Mouse (Mus musculus) layer of hippocampus, adult 11-12 months (tissue): Measurements from ENCODE around the gene Slc25a34.
A peak's percentile ranks its signal among the peaks of the same experiment; 100 is the strongest.

Experiments
- DNase-seq: peaks from one replicate; pipeline ENCODE4 v3.0.0; 2022; ENCODE audit warnings: low spot score

Gene Slc25a34

DNA sequence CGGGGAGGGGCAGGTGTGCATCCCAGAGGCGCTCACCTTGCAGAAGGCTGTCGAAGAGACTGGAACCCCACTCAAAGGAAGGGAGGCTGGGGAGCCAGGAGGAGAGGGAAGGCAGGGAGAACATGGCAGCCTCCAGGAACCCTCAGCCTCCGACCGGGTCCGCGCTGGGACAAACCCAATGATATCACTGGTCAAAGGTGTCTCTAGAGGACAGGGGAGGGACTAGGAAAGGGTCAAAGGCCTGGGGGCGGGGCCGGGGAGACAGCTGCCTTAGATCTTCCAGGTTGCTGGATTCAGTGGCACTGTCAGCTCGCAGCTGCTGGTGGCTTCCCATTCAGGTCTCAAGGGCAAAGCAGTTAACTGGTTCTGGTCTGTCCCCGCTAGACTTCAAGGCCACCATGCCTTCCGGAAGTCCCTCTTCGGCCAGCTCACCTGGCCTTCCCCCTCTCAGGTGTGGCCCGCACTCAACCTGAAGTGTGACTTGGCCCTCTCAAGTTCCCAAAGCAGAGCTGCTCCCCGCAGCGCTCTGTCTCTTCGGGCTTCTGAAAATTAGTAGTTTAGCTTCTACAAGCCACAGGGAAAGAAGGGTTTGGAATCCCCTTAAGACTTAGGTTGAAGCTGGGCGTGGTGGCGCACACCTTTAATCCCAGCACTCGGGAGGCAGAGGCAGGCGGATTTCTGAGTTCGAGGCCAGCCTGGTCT, 5.6 kb downstream of the Slc25a34 start:
- DNase-seq: no peak

DNA sequence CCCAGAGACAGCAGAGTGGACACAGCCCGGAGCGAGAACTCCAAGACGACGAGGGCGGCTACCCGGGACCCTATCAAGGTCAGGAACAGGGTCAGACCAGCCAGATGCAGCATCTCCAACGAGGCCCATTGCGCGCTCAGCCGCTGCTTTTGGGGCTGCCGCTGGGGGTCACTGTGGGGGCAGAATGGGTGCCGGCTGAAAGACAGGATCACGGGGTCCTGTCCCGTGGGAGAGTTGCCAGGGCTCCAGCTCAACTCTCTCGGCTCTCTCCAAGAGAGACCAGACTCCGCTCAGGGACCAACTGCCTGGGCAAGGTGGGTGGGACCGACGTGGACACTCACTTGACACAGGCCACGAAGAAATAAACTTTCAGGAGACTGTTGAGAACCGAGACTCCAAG, 6.3 kb downstream of the Slc25a34 start:
- DNase-seq: peak; percentile 75

DNA sequence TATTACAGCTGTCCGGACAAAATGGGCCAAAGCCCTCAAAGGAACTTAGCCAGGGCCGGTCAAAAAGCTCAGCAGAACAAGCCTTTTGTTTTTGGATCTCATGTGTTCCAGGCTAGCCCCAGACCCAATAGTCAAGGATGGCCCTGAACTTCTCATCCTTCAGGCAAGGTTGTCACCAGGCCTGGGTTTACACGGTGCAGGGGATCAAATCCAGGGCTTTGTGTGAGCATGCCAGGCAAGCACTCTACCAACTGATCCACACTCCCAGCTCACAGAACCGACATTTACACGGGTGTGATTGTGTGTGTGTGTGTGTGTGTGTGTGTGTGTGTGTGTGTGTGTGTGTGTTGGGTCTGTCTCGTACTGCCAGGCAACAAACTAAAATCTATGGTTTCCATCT, 6.8 kb downstream of the Slc25a34 start:
- DNase-seq: no peak

DNA sequence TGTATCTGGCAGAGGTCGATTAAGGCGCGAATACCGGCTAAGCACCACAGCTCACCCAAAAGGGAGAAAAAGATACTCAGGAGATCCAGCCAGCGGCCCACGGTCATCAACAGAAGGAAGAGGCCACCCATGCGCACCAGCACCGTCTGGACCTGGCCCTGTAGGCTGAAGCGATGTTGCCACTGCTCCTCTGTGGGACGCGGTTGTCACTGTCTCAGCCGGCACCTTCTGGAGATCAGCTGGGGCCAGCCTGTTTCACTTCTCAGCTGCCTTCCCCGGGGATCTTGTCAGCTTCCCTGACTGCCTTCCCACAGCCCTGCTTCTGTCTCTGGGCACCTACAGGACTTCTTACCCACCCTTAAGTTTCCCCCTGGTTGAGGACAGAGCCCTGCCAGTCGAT, 8.7 kb downstream of the Slc25a34 start:
- DNase-seq: no peak

DNA sequence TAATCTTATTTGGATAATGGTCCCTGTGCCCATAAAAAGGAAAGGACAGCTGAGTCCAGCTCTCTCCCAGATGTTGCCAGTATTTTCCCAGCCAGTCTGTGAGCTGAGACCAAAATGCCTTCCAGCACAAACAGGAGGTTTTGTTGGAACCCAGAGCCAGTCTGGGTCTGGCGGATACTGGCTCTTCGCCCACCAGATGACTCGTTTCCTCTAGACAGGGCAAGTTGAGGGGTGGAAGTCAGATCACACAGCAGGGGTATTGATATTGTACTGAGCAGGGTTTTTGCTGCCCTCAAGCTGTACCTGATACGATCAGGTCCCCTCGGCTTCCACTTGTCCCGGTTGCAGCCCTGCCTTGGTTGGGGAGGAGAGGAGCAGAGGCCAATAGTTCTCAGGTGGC, 14.1 kb downstream of the Slc25a34 start:
- DNase-seq: no peak

DNA sequence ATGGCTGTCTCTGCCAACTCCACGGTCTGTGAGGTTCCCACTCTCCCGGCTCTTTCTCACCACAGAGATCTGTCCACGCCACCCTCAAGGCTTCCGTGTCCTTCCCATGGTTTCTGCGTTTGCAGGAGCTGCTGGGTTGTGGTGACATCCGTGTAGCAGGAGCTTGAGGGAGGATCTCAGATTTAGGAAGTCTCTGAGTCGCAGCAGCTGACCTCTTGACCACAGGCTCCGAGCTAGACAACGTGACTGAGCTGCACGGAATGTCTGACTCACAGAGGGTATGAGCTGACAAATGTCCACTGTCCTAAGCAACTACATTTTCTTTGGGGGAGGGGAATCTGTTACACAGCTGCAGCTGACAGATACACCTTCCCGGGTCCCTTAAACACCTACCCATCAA, 17.8 kb downstream of the Slc25a34 start, which contains the start of gene Fblim1:
Gene Fblim1, minus strand, starts transcription at position 236 of the 400 bp plus-strand sequence.
- DNase-seq: no peak

DNA sequence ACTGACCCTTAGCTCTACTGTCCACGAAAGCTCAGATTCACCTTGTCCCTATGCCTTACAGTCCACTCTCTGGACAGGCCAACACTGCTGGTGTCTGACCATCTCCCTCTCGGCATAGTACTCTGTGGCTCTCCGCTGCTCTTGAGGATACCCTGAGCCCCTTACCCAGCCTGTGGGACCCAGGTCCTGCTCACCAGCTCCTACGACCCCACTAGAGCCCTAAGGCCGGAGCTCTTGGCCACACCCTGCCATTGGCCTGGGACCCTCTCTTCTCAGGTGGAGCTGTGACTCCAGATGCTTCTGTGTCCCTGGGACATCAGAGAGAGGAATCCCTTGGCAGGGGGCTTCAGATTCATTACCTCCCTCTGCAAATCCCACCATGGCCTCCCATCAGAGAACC, 18.2 kb downstream of the Slc25a34 start:
- no peak for DNase-seq

DNA sequence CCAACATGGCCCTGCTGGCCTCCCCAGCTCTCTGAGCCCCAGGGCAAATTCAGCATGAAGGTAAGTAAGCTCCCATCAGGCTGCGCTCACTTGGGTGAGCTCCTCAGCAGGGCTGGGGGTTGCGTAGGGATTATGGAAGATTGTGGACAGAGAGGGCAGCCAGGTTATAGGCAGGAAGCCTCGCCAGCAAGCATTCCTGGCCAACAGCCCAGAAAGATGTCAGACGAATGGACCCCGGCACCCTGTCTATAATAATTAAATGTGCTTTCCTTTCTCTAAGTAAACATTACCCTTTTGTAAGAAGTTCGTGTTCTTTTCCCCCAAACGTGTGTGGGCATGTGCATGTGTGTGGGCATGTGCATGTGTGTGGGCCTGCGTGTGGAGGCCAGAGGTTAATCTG, 19.1 kb downstream of the Slc25a34 start:
- no peak for DNase-seq

DNA sequence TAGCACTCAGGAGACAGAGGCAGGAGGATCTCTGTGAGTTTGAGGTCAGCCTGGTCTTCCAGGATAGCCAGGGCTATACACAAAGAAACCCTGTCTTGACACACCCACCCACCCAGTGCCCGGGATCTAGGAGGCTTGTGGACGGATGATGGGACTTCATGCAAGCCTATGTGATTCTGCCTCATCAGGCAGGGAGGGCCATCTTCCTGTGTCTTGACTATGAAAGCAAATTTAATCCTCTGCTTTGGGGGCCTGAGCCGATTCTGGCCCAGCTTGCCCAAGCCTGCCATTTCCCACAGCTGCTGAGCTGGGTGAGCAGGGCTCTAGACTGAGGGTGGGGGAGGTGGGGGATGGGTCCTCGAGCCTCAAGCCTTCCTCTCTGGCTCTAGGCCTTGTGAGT, 19.7 kb downstream of the Slc25a34 start:
- DNase-seq: no peak

DNA sequence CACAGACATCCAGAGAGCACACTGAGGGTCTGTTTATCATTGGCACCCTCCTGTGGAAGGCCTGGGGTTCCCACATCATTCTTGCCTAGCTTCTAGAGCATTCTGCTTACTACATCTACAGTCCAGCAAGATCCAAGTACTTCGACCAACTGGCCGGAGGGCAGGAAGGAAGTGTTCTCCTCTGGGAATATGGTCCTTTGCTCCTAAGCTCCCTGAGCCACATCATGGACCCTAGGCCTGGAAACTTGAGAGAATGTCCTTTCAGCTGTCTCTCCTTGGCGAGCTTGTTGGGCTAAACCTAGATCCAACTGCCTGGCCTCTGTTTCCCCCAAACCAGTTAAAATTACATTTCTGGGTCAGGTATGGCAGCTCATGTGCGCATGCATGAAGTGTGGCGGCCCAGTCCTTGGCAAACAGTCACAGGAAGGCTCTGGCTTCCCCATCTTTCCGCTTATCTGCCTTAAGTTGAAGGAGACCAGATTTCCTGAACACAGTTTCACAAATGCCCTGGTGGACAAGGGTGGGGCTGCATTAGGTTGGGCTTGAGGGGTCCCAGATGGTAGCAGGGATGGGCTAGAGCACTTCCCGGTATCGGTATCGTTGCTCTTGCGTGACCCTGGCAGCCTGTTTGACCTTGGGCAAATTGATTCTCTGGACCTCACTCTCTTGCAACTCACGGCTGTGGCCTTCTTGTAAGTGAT, 20.9 kb downstream of the Slc25a34 start:
- no peak for DNase-seq

DNA sequence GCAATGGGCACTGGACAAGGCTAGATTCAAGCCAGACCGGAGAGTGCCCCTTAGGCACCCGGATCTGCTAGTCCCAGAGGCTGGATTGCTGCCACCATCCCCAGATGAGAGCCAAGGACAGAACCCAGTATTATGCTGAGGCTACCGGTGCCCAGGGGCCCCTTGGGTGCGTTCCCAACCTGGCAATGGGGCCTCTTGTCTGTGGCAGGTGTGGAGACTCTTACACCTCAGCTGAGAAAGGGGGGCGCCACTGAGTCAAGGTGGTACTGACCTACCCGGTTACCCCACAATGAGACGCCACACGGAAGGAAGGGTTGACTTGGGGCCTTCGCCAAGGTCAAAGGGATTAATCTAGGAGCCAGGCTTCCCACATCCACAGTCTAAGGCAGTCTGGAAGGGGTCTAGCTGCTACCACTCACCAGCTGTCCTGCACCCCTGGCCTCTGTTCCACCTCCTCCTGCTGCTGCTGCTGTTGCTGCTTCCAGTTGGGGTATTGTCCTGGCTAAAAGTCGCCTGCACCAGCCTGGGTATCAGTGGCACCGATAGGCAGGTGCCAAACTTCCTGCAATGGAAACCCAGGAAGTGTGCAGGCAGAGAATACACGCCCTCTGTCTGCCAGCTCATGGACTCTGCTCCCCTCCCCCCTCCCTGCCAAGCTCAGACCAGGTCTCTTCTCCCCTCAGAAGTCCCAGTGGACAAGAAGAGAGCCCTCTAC, 22.3 kb downstream of the Slc25a34 start:
- DNase-seq: no peak

DNA sequence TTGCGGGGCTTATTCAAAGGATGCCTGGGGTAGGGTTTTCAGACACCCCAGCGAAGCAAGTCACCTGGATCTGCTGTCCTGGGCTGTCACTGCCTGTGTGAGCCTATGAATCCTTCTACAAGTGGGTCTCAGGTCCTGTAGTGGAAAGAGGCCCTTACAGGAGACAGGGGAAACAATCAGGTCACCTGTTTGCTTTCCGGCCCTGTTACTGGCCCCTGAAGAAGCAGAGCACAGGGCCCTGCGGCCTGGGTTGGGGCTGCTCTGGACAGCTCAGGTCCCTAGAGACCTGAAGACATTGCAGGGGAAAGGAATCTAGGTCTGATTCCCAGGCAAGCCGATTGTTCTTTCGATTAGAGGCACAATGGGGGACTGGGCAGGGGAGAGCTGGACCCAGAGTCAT, 23.3 kb downstream of the Slc25a34 start:
- DNase-seq: no peak

DNA sequence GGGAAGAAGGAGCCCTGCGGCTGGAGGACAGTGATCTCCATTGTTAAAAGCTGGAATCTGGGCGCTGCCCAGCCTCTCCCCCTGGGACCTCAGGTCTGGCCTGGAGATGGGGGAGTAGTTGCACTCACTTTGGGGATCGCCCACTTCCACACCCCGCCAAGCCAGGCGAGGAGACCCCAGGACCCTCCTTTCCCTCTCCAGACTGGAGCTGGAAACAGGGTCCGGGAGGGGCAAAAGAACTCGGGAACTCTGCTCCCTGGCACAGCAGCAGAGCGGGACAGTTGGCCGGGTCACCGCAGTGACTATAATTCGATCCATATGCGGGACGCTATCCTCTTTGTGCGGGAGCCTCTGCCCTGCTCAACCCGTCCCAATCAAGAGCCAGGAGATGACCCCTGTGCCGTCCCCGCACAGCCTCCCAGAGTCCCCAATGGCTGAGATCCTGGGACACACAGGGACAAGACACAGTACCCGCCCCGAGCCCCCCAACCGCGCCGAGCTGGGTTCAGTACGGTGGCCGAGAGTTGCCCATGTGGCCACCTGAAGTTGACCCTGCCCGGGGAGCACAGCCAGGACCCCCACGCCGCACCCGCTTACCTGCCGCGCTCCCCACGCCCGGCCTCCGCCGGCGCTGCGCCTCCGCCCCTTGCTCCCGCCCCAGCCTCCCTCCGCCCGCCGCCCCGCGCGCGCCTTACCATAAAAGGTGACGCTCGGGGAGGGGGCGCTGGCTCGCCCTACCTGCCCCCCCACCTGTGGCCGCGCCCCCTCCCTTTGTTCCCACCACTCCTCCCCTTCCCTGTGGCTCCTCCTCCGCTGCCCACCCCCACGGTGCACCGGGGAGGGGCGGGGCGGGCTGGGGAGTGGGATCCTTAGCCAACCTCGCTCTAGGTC, 24.1 kb downstream of the Slc25a34 start:
- DNase-seq: no peak

DNA sequence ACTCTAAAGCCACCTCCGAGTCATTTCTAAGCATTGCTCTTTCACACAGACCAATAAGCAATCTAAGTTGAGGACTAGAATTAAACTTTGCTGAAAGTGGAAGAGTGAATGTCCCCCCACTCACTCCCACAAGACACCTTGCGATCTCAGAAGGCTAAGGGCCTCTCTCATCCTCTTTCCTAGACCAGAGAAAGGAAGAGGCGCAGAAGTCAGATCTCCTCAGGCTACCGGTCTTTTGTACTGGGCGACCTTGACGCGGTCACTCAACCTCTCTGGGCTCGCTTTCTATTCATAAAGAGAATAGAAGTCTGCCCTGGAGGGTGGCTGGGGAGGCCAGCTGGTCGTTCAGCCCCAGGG, 24.7 kb downstream of the Slc25a34 start:
- DNase-seq: no peak

DNA sequence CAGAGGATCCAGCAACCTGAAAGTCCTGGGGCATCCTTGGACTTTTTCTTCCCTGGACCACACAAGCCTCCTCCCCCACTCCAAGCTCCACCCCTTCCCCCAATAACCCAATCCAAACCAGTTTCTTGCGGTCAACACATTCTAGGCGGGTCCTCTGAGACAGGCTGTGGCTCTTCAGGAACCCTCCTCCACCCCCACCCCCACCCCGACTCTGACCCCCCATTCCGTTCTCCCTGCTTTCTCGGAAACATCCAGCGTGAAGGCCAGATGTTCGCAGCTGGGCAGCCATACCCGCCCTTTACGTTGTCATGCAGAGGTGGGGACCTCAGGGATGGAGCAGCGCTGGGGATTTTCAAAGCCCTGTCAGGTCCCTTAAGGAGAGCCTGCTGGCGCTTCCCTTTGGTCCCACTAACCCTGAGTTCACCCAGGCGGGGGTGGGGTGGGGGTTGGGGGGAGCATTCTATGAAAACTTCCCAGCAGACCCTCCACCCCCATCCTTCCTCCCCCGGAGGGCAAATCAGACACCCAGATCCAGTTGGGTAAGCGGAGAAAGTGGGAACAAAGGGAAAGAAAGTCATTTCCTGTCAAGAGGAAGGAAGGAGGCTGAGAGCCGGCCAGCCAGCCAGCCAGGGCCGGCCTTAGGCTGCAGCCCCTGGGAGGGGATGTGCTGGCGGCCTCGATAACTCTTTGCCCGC, 25.3 kb downstream of the Slc25a34 start:
- DNase-seq: no peak

DNA sequence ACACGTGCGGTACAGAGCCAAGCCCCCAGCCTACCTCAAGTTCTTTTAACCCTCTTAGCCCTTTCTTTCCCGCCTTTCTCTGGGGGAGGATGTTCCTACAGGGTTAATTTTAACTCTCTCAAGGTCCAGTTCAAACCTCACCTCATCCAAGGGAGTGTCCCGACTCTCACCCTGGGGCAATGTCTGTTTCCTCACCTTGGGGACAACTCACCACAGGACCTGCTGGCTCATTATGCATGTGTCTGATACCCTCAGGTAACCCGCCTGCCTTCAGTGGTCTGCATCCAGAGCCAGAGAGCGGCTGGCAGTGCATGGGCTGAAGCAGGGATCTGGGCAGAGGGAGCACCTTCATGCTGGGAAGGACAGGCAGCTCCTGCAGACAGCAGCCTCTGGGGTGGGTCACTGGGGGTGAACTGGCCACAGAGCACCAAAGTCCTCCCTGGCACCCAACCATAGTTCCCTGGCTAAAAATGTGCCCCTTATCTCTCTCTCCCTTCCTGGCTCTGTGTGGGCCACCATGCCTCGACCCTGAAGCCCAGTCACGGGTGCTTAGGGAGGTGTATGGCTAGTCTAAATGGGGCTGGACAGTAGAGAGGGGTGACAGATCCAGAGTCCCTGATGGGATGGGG, 26.8 kb downstream of the Slc25a34 start:
- no peak for DNase-seq

DNA sequence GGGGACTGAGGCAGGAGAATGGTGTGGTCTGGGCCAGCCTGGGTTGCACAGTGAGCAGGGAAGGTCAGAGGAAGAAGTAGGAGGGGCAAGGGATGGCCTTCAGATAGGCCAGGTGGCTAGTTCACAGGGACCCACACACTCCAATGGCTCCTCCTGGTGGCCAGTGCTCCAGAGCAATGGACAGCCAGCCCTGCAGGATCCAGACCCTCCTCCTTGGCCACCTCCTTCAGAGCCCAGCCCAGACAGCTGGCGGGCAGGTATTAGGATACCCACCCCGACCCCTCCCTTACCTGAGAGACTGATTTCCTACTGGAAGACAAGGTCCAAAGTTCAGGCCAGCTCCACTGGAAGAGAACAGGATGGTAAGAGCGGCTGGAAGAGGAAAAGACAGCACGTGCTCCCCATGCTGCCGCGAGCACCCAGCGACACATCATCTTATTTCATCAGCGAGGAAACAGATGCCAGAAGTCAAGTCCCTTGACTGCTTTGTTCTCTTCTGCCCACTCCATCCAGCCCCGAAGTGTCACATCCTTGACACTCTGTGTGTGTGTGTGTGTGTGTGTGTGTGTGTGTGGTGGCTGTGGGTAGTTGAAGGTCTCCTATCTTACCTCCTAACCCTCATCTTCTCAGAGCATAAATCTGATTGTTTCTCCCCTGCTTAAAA, 27.9 kb downstream of the Slc25a34 start:
- DNase-seq: no peak

DNA sequence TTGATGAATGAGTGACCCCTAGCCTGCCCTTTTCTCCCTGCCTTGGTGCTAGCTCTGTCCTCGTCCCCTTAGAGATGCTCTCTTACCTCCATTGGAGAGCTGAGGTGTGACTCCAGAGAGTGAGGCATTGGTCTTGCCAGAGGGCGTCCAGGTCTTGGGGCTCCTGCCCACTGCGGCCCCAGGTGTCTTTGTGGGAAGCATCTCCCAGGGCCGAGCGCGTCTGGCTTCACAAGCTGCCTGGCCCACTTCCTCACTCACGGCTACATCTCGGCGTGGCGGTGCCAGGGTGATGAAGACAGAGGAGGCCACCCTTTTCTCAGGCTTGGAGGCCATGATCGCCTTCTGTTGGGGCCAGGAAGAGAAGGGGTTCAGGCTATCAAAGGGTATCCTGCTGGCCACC, 28.5 kb downstream of the Slc25a34 start:
- DNase-seq: no peak

DNA sequence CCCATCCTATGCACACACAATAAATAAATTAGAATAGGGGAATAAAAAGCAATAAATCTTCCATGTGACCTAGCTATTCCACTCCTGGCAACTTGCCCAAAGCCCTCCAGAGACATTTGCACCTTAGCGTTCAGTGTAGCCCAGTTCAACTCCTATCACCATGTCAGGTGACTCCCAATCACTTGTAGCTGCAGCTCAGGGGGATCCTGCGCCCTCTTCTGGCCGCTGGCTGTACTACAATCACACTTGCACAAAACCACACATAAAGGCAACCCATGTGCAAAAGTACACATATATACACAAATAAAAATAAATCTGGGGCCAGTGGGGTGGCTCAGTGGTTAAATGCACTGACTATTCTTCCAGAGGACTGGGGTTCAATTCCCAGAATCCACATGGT, 32.1 kb downstream of the Slc25a34 start:
- no peak for DNase-seq

DNA sequence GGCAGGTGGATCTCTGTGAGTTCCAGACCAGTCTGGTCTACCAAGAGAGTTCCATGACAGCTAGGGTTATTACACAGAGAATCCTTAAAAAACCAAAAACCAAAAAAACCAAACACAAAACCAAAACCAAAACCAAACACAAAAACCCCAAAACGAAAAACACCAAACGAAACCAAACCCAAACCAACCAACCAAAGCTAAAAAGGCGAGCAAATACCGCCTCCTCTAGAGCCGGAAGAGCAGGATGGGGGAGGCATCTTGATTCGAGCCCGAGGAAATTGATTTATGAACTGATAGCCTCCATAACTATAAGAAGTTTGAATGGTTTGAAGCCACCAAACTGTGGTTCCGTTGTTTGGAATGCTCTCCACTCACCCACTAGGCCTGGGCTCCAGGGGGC, 39.7 kb downstream of the Slc25a34 start:
- DNase-seq: no peak

DNA sequence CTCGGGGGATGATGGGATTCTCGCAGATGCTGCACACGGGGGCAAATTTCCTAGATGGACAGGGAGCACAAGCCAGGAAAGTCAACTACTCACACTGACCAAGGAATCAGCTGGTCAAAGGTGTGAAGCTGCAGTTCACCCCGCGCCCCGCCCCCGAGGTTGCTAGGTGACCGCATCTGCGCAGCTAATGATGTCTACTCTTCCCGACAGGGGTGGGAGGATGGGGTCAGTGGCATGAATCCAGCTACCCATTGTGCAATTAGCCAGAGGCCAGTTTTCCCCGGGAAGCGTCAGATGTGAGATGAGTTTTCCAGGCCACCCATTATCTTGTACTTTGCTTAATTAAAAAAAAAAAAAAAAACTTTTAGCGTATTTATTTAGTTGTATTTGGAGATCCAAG, 42.6 kb downstream of the Slc25a34 start:
- DNase-seq: no peak
